Mouse (Mus musculus): ENCODE data around the gene Pitpnc1. TPM values are rescaled to one million over a fixed set of nuclear protein-coding genes. Genes with fewer than 3 reads are reported as not detected.

The Pitpnc1 gene
- polyA plus RNA-seq, 1 experiment from 2014 or later: 26.8 TPM

DNA sequence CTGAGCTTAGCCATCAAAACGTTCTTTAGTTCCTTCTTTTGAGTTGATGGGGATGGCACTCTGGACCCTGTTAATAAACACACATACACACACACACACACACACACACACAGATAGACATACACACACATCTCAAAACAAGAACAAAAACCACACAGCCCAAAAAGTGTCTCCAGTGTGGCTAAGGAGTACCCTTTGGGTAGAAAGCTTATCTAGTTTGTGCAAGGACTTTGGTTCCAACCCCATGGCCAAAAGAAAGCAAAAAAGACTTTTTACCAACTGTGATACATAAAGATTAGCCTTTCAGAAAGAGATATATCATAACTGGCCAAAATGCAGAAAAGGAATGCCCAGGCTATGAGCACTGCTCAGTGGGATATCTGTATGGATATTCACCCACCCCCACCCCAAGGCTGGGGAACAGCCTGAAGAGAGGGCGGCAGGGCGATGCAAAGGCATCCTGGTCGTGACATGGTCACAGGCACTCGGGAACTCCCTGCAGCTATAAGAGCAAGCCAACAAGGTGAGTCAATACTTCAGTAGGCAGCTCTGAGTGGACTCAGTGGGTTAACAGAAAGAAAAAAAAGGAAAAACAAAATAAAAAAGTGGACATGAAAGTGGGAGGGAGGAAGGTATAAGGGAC is 60.3 kb downstream of the Pitpnc1 start:
- no peak overlapping the region for H3K27ac ChIP-seq (ENCODE audit: low read depth, low read length)
- no peak for ATAC-seq (ENCODE audit: low FRiP score)
- 82% methylated on average over 5 of the region's 5 CpGs for WGBS

DNA sequence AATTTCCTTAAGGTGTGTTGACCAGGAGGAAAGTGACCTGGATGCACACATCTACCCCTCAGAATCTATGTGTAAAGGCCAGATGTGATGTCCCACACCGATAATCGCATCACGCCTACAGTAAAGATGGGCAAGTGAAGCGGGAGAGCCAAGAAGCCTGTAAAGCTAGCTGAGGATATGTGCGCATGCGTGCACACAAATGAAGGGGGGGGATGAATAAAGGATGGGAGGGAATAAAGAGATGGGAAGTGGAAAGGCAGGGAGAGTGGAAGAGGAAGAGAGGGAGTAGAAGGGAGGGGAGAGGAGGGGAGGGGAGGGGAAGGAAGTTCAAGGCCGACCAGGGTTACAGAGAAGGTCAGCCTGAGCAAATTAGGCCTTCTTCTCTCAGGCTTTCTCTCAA is 61.6 kb downstream of the Pitpnc1 start:
- WGBS: 91% methylated on average over 7 of the region's 7 CpGs
- Histone ChIP-seq H3K36me3 (ENCODE audit: control insufficient read depth, insufficient read depth, low read length) (no peaks in the 10 kb centered on the region), H3K4me3 (ENCODE audit: low read depth, low read length) (no peak overlapping the region), H3K4me2 (replicated peaks; ENCODE audit: low read depth, low read length) (no peak overlapping the region), H3K9me3 (ENCODE audit: control insufficient read depth, low read length) (no peaks in the 10 kb centered on the region), H3K9ac (ENCODE audit: low read depth, low read length) (no peak overlapping the region), H3K27ac (ENCODE audit: low read depth, low read length) (no peak overlapping the region), H3K4me1 (replicated peaks; ENCODE audit: control insufficient read depth, insufficient read depth, low read length) (no peaks in the 10 kb centered on the region; the same call in 1 of the 2 replicates), H3K27me3 (ENCODE audit: control insufficient read depth, insufficient read depth, low read length) (no peaks in the 10 kb centered on the region)
- no peak for DNase-seq (ENCODE audit: low spot score)
- ATAC-seq (ENCODE audit: low FRiP score): no peak

More for the DNA sequence above, 60.3 kb downstream of the Pitpnc1 start:
- no peak overlapping the region for H3K9ac ChIP-seq (ENCODE audit: low read depth, low read length)
- no peak overlapping the region for H3K4me3 ChIP-seq (ENCODE audit: low read depth, low read length)
- no peaks in the 10 kb centered on the region for H3K27me3 ChIP-seq (ENCODE audit: control insufficient read depth, insufficient read depth, low read length)
- no peak overlapping the region for H3K4me2 ChIP-seq (replicated peaks; ENCODE audit: low read depth, low read length)
- no peaks in the 10 kb centered on the region for H3K9me3 ChIP-seq (ENCODE audit: control insufficient read depth, low read length)
- no peak for DNase-seq (ENCODE audit: low spot score)
- H3K4me1 ChIP-seq (replicated peaks; ENCODE audit: control insufficient read depth, insufficient read depth, low read length): no peaks in the 10 kb centered on the region; the same call in 1 of the 2 replicates
- H3K36me3 ChIP-seq (ENCODE audit: control insufficient read depth, insufficient read depth, low read length): no peaks in the 10 kb centered on the region

DNA sequence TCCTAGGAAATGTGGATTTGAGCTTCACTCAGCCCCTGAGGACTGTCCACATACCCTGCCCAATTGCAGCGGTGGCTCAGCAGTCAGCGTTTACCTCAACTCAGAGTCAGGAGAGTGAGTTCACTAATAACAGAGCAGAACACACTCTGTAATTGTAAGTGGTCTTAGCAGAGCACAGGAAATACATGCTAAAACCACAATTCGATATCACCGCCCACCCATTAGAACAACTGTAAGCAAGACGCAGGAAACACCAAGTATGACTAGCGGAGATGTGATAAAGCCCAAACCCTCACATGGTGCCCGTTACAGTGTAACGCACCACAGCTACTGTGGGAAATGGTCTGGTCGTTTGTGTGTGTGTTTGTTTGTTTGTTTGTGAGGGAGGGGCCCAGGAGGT is 62.8 kb downstream of the Pitpnc1 start:
- WGBS: 89% methylated on average over 9 of the region's 9 CpGs
- no peak overlapping the region for H3K9ac ChIP-seq (ENCODE audit: low read depth, low read length)
- no peaks in the 10 kb centered on the region for H3K36me3 ChIP-seq (ENCODE audit: control insufficient read depth, insufficient read depth, low read length)
- H3K27me3 ChIP-seq (ENCODE audit: control insufficient read depth, insufficient read depth, low read length): no peaks in the 10 kb centered on the region
- no peak overlapping the region for H3K27ac ChIP-seq (ENCODE audit: low read depth, low read length)
- H3K4me2 ChIP-seq (replicated peaks; ENCODE audit: low read depth, low read length): no peak overlapping the region
- ATAC-seq (ENCODE audit: low FRiP score): no peak
- no peak overlapping the region for H3K4me3 ChIP-seq (ENCODE audit: low read depth, low read length)
- no peak for DNase-seq (ENCODE audit: low spot score)
- no peaks in the 10 kb centered on the region for H3K9me3 ChIP-seq (ENCODE audit: control insufficient read depth, low read length)
- no peaks in the 10 kb centered on the region for H3K4me1 ChIP-seq (replicated peaks; ENCODE audit: control insufficient read depth, insufficient read depth, low read length)

DNA sequence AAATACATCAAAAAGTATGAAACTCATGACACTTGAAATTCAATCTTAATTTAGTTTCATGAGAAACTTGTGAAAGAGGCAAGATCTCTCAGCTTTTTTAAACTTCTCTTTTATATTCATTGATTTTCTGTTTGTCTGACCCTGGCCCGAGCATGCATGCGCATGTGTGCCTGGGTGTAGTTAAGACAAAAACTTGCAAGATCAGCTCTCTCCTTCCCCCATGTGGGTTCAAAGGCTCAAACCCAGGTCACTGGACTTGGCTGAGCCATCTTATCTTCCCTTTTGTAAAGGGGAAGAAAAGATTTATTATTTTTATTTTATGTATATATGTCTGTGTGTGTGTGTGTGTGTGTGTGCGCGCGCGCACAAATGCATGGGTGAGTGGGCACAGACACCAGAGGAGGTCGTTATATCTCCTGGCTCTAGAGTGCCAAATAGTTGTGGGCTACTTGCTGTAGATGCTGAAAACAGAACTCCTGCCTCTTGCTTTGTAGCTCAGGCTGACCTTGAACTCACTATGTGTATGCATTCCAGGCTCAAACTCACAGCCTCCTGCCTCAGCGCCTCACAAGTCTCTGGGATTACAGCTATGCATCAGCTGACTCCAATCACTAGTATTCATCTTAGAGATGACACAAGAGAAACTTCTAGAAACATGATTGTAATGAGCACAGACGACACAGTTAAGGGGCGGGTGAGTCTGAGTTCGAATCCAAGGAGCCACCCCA is 64.7 kb downstream of the Pitpnc1 start:
- H3K36me3 ChIP-seq (ENCODE audit: control insufficient read depth, insufficient read depth, low read length): no peaks in the 10 kb centered on the region
- no peak overlapping the region for H3K4me2 ChIP-seq (replicated peaks; ENCODE audit: low read depth, low read length)
- H3K9me3 ChIP-seq (ENCODE audit: control insufficient read depth, low read length): no peaks in the 10 kb centered on the region
- WGBS: 96% methylated on average over 11 of the region's 11 CpGs
- no peak overlapping the region for H3K27ac ChIP-seq (ENCODE audit: low read depth, low read length)
- ATAC-seq (ENCODE audit: low FRiP score): no peak
- H3K4me1 ChIP-seq (replicated peaks; ENCODE audit: control insufficient read depth, insufficient read depth, low read length): no peaks in the 10 kb centered on the region
- H3K9ac ChIP-seq (ENCODE audit: low read depth, low read length): no peak overlapping the region
- no peak for DNase-seq (ENCODE audit: low spot score)
- H3K4me3 ChIP-seq (ENCODE audit: low read depth, low read length): no peak overlapping the region
- no peaks in the 10 kb centered on the region for H3K27me3 ChIP-seq (ENCODE audit: control insufficient read depth, insufficient read depth, low read length)

DNA sequence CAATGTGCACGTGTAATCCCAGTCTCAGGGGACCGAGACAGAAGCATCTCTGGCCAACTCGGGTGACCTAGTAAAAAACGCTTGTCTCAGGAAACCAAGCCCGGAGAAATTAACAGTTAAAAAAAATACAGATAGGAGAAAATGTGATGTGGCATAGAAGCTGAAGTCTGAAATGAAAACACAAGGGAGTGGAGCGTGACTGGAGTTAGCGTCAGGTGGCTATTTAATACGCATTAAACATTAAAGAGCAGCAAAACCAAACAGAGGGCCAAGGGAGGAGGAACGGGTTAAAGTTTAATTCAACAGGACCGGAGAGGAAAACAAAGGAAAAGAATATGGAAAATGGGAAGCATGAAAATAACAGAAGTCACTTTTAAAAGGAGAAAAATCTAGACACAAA is 67.2 kb downstream of the Pitpnc1 start:
- no peaks in the 10 kb centered on the region for H3K27me3 ChIP-seq (ENCODE audit: control insufficient read depth, insufficient read depth, low read length)
- no peaks in the 10 kb centered on the region for H3K4me1 ChIP-seq (replicated peaks; ENCODE audit: control insufficient read depth, insufficient read depth, low read length)
- H3K9me3 ChIP-seq (ENCODE audit: control insufficient read depth, low read length): no peaks in the 10 kb centered on the region
- H3K36me3 ChIP-seq (ENCODE audit: control insufficient read depth, insufficient read depth, low read length): no peaks in the 10 kb centered on the region
- no peak overlapping the region for H3K4me2 ChIP-seq (replicated peaks; ENCODE audit: low read depth, low read length)
- no peak overlapping the region for H3K4me3 ChIP-seq (ENCODE audit: low read depth, low read length)
- DNase-seq (ENCODE audit: low spot score) (no peak), ATAC-seq (ENCODE audit: low FRiP score) (no peak)
- WGBS: 81% methylated on average over 10 of the region's 10 CpGs
- H3K9ac ChIP-seq (ENCODE audit: low read depth, low read length): no peak overlapping the region
- no peak overlapping the region for H3K27ac ChIP-seq (ENCODE audit: low read depth, low read length)

DNA sequence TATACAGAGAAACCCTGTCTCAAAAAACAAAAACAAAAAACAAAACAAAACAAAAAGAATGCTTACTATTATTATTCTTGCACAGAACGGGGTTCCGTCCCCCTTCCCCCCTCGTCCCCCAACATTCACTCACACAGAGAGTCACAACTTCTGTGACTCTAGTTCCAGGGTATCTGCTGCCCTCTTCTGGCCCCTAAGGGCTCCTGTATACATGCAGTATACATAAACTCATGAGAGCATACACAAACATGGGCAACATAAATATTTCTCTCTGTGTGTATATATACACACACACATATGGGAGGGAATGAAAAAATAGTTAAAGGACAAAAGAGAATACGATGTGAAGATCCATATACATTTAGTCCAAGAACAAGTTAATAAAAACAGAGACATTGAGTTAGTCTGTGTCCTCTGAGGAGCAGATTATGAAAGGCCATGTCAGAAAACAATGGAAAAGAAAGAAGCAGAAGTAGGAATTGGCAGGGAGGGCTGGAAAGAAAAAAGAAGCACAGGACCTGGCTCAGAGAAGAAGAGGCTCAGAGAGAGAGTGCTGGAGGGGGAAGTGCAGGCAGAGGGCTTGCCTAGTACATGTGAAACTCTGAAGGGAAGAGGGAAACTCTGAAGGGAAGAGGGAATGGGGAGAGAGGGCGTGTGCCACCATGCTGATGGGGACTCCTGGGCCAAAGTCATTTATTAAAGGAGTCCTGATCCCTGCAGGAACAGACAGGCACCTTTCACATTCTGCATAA is 68.5 kb downstream of the Pitpnc1 start:
- Histone ChIP-seq H3K36me3 (ENCODE audit: control insufficient read depth, insufficient read depth, low read length) (no peaks in the 10 kb centered on the region), H3K9me3 (ENCODE audit: control insufficient read depth, low read length) (no peaks in the 10 kb centered on the region), H3K27me3 (ENCODE audit: control insufficient read depth, insufficient read depth, low read length) (no peaks in the 10 kb centered on the region), H3K4me2 (replicated peaks; ENCODE audit: low read depth, low read length) (no peak overlapping the region), H3K27ac (ENCODE audit: low read depth, low read length) (no peak overlapping the region), H3K9ac (ENCODE audit: low read depth, low read length) (no peak overlapping the region), H3K4me3 (ENCODE audit: low read depth, low read length) (no peak overlapping the region), H3K4me1 (replicated peaks; ENCODE audit: control insufficient read depth, insufficient read depth, low read length) (no peaks in the 10 kb centered on the region)
- ATAC-seq (ENCODE audit: low FRiP score) (no peak), DNase-seq (ENCODE audit: low spot score) (no peak)
- WGBS: 97% methylated on average over 5 of the region's 5 CpGs

DNA sequence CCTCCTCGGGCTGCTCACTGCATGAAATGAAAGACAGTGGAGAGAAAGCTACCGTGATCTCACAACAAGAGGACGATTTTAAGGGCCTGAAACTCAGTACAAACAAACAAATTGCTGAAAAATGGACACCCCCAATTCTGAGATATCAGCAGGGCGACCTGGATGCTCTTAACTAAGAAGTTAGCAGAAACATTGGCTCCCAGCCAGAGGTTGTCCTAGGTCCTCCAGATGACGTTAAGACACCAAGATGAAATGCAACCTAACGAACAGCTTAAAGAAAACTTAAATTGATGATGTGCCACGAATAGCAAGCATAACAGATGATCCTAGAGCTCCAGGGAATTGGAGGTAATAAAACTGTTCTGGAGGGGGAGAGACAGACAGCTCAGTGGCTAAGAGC is 69.7 kb downstream of the Pitpnc1 start:
- 82% methylated on average over 7 of the region's 7 CpGs for WGBS
- Histone ChIP-seq H3K4me1 (replicated peaks; ENCODE audit: control insufficient read depth, insufficient read depth, low read length) (no peaks in the 10 kb centered on the region), H3K36me3 (ENCODE audit: control insufficient read depth, insufficient read depth, low read length) (no peaks in the 10 kb centered on the region), H3K9me3 (ENCODE audit: control insufficient read depth, low read length) (no peaks in the 10 kb centered on the region), H3K27ac (ENCODE audit: low read depth, low read length) (no peak overlapping the region), H3K4me3 (ENCODE audit: low read depth, low read length) (no peak overlapping the region), H3K27me3 (ENCODE audit: control insufficient read depth, insufficient read depth, low read length) (no peaks in the 10 kb centered on the region), H3K4me2 (replicated peaks; ENCODE audit: low read depth, low read length) (no peak overlapping the region), H3K9ac (ENCODE audit: low read depth, low read length) (no peak overlapping the region)
- ATAC-seq (ENCODE audit: low FRiP score) (no peak), DNase-seq (ENCODE audit: low spot score) (no peak)

DNA sequence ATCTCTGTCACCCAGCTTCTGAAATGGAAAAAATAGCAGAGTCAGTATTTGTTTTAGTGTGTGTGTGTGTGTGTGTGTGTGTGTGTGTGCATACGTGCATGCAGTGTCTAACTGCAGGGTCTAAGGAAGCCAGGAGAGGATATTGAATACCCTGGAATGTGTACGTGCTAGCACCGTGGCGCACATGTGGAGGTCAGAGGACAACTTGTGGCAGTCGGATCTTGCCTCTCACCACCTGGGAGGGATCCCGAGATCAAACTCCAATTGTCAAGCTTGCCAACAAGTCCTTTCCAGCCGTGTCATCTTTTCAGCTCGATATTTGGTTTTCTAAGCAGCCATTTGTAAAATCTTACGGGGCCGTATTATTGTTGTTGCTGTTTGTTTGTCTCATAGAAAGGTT is 70.5 kb downstream of the Pitpnc1 start:
- Histone ChIP-seq H3K9ac (ENCODE audit: low read depth, low read length) (no peak overlapping the region), H3K4me1 (replicated peaks; ENCODE audit: control insufficient read depth, insufficient read depth, low read length) (no peaks in the 10 kb centered on the region), H3K27me3 (ENCODE audit: control insufficient read depth, insufficient read depth, low read length) (no peaks in the 10 kb centered on the region), H3K4me3 (ENCODE audit: low read depth, low read length) (no peak overlapping the region), H3K27ac (ENCODE audit: low read depth, low read length) (no peak overlapping the region), H3K36me3 (ENCODE audit: control insufficient read depth, insufficient read depth, low read length) (no peaks in the 10 kb centered on the region), H3K9me3 (ENCODE audit: control insufficient read depth, low read length) (no peaks in the 10 kb centered on the region), H3K4me2 (replicated peaks; ENCODE audit: low read depth, low read length) (no peak overlapping the region)
- ATAC-seq (ENCODE audit: low FRiP score) (no peak), DNase-seq (ENCODE audit: low spot score) (no peak)
- 70% methylated on average over 10 of the region's 10 CpGs for WGBS

All from hindbrain, embryonic 11.5 days (tissue).